Mouse (Mus musculus): ENCODE data around the gene Agbl1.
"Not testable (repeated sequence)": the region's sequence is repeated elsewhere in the genome, so short reads cannot be mapped to it uniquely, and the experiment has no call there.

Gene Agbl1

DNA sequence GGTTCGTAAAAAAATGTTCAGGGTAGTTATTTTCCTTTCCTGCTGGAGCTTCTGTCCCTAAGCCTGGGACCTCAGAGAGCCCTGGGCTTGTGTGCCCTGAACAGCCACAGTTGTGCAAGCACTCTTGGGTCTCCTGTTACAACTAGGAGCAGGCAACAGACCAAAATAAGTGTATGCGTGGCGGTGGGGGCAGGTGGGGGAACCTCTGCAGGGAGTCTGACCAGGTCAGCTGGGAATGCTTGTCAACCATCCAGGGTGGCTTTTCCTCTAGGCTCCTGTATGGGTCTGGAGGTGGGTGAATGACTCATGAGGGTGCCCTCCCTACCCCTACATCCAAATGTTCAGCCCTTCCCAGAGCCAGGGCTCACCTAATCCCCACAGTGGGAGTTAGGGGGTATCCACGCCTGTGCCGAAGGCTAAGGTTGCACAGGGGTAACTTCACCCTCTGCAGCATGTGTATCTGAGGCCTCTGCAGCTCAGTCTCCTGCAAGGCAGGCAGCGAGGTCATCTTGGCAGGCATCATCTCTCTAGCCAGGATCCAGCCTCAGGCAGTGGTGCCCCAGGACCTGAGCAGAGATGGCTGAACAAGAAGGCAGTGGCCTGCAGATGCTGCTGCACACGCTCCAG lies at the start of gene Agbl1:
Gene Agbl1, plus strand, starts transcription at position 577 of the 627 bp plus-strand sequence.
- DNase-seq (ENCODE audit: low spot score), result no peak

DNA sequence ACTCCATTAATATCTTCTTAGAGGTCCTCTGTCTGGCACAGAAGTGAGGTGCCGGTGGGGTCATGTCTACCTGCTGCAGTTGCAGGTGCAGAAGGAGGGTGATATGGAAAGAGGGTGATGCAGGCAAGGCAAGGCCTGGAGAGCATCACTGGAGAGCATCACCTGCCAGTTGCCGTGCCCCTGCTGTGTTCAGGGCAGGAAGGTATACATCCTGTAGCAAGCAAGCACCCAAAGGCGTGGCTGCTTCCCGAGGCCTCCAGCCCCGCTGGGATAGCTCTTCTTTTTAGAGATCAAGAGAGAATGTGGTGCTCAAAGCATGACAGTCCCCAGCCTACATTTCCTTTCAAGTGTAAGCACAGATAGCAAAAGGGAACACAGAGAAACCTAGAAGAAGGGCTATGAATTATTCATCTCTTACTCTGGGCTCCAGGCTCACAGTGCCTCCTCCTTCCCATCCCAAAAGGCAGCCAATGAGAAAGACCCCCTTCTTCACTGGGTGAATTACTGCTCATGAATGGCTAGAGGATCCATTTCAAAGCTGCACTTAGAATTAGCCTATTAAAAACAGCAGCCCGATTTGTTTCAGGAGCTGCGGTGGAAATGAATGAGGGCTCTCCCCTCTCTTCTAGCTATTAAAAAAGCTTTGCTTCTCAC lies 44.6 kb upstream of the Agbl1 start:
- DNase-seq (ENCODE audit: low spot score), result peak; percentile 16

GRCm38 (mm10) chr7:76185681-76186121 lies 44.0 kb upstream of the Agbl1 start:
- no peak for DNase-seq (ENCODE audit: low spot score)

DNA sequence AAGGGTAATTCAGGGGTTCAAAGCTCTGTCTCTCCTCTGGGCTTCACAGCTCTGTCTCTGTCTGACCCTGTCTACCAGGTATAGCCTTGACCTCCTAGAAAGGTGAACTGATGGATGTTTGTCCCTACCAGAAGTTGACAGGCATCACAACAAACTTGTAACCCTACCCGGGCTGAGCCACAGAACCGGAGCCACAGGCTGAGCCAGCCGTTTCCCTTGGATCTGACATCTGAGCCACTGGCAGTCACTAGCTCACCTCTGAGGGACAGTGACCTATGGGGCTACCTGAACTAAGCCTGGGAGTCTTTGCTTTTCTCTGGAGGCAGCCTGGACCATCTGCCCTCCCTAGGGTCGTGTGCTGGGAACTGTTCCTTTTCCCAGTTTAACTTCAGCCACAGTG lies 11.1 kb upstream of the Agbl1 start:
- no peak for DNase-seq (ENCODE audit: low spot score)

DNA sequence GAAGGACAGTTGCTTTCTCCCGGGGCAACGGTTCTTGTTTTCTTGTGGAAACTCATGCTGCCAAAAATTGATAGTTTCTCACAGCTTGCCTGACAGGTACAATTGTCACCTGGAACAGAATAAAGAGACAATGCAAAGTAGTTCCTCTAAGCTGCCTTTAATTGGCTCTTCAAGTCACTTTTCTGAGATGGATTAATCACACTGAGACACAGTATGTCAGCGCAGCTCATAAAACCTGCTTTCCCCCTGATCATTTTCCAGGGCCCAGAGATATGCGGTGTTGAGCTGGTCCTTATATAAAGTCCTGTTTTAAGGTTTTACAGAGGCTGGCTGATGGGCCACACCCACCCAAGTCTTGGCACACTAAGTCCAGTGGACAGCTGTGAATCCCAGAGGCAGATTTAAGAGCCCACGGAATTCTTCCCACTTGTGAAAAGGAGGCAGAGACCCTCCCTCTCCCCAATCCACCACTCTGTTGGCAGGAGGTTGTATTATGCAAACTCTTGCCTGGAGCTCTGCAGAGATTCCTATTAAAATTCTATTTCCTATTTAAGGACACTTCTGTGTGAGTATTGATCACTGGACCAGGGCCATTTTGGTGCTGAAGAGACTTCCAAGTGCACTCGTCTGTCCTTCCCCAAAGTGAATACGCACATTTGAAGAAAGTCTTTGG lies 9.8 kb upstream of the Agbl1 start:
- no peak for DNase-seq (ENCODE audit: low spot score)

GRCm38 (mm10) chr7:76222691-76223090 lies 7.0 kb upstream of the Agbl1 start:
- no peak for DNase-seq (ENCODE audit: low spot score)

DNA sequence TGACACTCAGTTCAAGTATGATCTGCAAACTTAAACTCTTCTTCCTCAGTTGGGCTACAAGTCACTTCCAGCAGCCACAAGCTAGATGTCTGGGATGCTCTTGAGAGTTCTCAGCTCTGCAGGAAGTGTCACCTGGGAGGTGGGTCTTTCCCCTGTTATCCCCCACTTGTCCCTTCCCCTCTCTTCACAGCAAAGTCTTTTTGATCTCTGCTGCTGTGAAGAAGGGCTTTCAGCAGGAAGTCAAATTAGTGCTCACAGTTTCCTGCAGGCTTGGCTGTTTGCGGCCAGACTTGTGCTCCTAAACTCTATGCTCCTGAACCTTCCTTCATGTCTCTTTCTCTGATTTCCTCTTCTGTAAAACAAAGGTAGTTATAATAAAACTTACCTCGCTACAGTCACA lies 806 bp upstream of the Agbl1 start:
- no peak for DNase-seq (ENCODE audit: low spot score)

- DNase-seq (ENCODE audit: low spot score), result no peak
These were observed 4.6 kb downstream of the Agbl1 start for GRCm38 (mm10) chr7:76234321-76234720.

DNA sequence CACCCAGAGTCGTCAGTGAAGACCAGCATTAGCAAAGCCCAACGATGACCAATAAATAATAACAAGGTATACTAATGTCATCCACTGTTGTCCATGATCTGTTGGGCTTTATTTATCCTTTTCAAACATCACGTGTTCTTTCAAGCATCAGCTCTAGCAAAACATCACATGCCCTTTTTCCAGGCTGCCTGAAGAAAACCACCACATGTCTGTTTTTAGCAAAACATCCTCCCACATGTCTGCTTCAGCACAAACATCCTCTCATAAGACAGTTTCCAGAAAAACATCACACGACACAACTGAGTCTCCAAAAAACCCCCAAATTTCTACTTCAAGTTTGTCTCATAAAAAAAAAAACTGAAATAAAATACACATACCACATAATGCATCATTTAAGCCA lies 7.8 kb downstream of the Agbl1 start:
- DNase-seq (ENCODE audit: low spot score), result no peak

GRCm38 (mm10) chr7:76244839-76245238 lies 15.2 kb downstream of the Agbl1 start:
- not testable (repeated sequence) for DNase-seq (ENCODE audit: low spot score)

GRCm38 (mm10) chr7:76275061-76275460 lies 45.4 kb downstream of the Agbl1 start:
- DNase-seq (ENCODE audit: low spot score), result no peak

- no peak for DNase-seq (ENCODE audit: low spot score)
These were observed 53.1 kb downstream of the Agbl1 start for GRCm38 (mm10) chr7:76282831-76283230.

GRCm38 (mm10) chr7:76287531-76287930 lies 57.8 kb downstream of the Agbl1 start:
- no peak for DNase-seq (ENCODE audit: low spot score)

GRCm38 (mm10) chr7:76321866-76322553 lies 92.3 kb downstream of the Agbl1 start:
- no peak for DNase-seq (ENCODE audit: low spot score)

GRCm38 (mm10) chr7:76326091-76326490 lies 96.4 kb downstream of the Agbl1 start:
- no peak for DNase-seq (ENCODE audit: low spot score)

GRCm38 (mm10) chr7:76339308-76339707 lies 109.6 kb downstream of the Agbl1 start:
- no peak for DNase-seq (ENCODE audit: low spot score)

DNA sequence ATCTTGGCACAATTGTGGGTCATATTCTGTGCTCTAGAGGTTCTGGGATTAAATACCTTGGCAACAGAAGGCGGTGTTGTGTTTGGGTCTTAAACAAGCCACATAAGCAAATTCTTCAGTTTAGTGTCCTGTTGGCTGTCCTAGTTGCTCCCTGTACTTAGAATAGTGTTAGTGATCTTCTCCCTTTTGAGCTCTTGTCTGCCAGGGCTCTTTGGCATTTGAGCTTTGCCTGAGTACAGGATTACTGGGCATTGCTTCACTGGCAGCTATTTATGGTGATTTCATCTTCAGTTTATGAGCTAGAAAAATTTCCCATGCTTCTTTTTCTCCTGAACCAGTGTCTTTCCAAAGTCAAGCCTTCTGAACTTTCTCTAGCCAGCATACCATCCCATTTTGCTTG lies 111.9 kb downstream of the Agbl1 start:
- DNase-seq (ENCODE audit: low spot score), result no peak

GRCm38 (mm10) chr7:76353469-76353868 lies 123.8 kb downstream of the Agbl1 start:
- no peak for DNase-seq (ENCODE audit: low spot score)

DNA sequence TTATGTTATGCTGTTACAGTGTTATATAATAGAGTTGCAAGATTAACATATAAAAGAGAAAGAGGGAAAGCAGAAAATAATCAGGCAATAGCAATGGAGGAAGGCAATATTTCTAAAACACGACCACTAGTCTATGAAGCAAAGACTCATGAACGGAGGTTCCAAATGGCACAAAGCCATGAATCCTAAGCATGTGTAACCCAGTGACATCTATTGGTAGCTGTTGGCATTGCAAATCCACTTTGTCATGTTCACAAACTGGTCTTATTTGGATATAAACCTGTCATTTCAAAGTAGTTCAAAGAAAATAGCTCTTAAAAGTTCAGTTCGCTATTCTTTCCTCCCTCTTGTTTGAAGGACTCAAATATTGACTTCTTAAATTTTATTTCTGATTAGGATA lies 124.8 kb downstream of the Agbl1 start:
- DNase-seq (ENCODE audit: low spot score), result peak; percentile 21

DNA sequence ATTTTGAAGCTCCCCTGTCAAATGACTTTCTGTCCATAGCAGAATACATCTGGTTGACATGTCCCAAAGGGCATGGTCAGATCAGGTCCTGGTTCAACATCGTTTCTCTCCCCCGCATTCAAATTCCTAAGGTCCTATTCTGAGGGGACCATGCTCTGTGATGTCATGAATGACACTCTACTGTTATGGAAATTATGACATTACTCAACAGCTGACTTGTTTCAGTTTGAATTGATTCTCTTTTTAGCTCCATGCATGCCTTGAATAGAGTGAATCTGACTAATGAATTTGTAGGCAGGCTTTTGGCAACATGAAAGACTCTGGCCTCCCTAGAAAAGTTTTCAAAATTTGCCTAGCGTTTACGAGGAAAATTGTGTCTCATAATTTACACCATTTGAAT lies 141.6 kb downstream of the Agbl1 start:
- no peak for DNase-seq (ENCODE audit: low spot score)

DNA sequence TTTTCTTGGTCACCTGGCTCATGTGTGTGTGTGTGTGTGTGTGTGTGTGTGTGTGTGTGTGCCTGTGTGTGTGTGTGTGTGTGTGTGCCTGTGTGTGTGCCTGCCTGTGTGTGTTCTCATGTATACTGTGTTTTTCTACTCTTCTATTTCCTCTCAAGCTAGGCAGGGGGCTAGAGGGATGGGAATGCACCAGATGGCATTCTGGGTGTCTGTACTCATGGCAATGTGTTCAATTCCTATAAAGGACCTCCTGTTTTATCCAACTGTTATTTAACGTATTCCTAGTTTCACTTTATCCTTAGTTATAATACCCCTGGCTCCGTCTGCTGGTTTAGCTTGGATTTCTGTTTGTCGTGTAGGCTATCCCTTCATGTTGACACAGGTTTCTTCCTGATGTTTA lies 149.8 kb downstream of the Agbl1 start:
- DNase-seq (ENCODE audit: low spot score), result no peak

DNA sequence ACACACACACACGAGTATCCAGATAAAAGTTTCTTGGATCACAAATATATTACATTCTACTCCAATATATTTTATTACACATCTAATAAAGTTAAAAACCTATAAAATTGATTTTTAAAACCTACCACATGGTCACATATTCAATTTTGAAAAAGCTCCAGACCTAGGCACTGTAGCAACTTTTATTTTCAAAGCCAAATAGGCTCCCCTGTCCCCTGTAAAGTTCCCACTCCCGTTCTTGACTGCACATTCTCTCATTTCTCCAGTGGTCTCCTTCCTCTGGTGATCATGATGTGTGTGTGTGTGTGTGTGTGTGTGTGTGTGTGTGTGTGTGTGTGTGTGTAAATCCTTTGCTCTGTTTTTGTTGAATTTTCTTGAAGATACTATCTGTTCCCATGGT lies 152.3 kb downstream of the Agbl1 start:
- no peak for DNase-seq (ENCODE audit: low spot score)

GRCm38 (mm10) chr7:76389240-76389639 lies 159.6 kb downstream of the Agbl1 start:
- DNase-seq (ENCODE audit: low spot score), result no peak
